Mouse (Mus musculus): Measurements from ENCODE around the gene Gm20425.

DNA sequence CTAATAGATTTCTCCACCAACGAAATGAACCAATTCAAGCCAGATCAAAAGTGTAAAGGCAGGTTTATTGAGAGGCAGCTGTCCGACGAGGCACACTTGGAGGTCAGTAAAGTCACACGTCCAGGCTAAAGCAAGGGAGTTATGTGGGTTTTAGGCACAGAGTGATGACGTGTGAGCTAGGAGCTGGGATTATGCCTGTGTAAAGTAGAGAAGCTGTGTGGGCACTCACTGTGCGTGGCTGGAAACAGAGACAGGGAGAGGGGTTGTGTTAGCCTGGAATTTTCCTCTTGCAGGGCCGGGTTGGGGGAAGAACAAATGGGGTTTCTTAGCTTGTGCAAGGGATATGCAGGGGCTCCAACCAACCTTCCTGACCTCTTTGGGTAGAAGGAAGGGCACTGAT, 61.3 kb downstream of the Gm20425 start:
- TF ChIP-seq POLR2A (IDR thresholded peaks at IDR 0.05; ENCODE audit: insufficient read depth, low read depth, low read length): no peak
- no peak for TF ChIP-seq CTCF (IDR thresholded peaks at IDR 0.05; ENCODE audit: insufficient read depth, low read depth, low read length)

Data from olfactory bulb, adult 2 months (tissue).